Mouse (Mus musculus) ES-Bruce4 (cell line): ENCODE results near the gene Pfdn6. TPM values are rescaled to one million over a fixed set of nuclear protein-coding genes. Genes with fewer than 3 reads are reported as not detected.

Experiments used
- H3K27ac ChIP-seq: 2 replicates; pipeline ENCODE4 v1.5.1; 2012; ENCODE audit warnings: low read length, inconsistent platforms; ENCODE audit not compliant: insufficient read depth
- H3K27me3 ChIP-seq: 2 replicates; pipeline ENCODE4 v1.6.1; 2012; ENCODE audit warnings: mild to moderate bottlenecking, low read length, inconsistent platforms; ENCODE audit not compliant: control insufficient read depth, poor library complexity, insufficient read depth, severe bottlenecking
- H3K36me3 ChIP-seq: 2 replicates; pipeline ENCODE4 v1.6.1; 2012; ENCODE audit warnings: inconsistent platforms, mild to moderate bottlenecking, low read length, moderate library complexity; ENCODE audit not compliant: control insufficient read depth, poor library complexity, insufficient read depth, severe bottlenecking
- H3K4me1 ChIP-seq: one replicate; pipeline ENCODE4 v1.8.1; 2011; ENCODE audit warnings: low read length; ENCODE audit not compliant: control insufficient read depth, insufficient read depth
- H3K4me3 ChIP-seq: 2 replicates; pipeline ENCODE4 v1.5.1; 2011; ENCODE audit warnings: low read depth, mild to moderate bottlenecking, low read length
- H3K9ac ChIP-seq: 2 replicates; pipeline ENCODE4 v1.6.1; 2012; ENCODE audit warnings: low read depth, mild to moderate bottlenecking, inconsistent platforms; ENCODE audit not compliant: poor library complexity, severe bottlenecking
- H3K9me3 ChIP-seq: replicated peaks from 2 replicates; pipeline ENCODE4 v1.6.1; 2012; ENCODE audit warnings: mild to moderate bottlenecking, low read length, inconsistent platforms; ENCODE audit not compliant: control insufficient read depth, poor library complexity, insufficient read depth, severe bottlenecking
- CTCF ChIP-seq: IDR thresholded peaks from one replicate; pipeline ENCODE4 v1.8.1; 2011; ENCODE audit warnings: low read depth, low read length
- EP300 ChIP-seq: IDR thresholded peaks from 2 replicates; pipeline ENCODE4 v1.6.1; 2011; ENCODE audit warnings: low read depth, low read length; ENCODE audit not compliant: insufficient read depth
- POLR2A ChIP-seq: IDR thresholded peaks from one replicate; pipeline ENCODE4 v1.8.1; 2011; ENCODE audit warnings: low read length; ENCODE audit not compliant: insufficient read depth
- polyA plus RNA-seq: library from polyadenylated mRNA; stranded (reverse); fragments of >200 nt; gene quantifications from 2 replicates; pipeline ENCODE4 v1.2.4, GENCODE M21; 2011; ENCODE audit warnings: low read depth; ENCODE audit not compliant: missing spikeins, insufficient read depth, insufficient read length

Gene Pfdn6
- polyA plus RNA-seq, 1 experiment, result 146 TPM

GRCm38 (mm10) chr17:33968489-33968888 lies 28.3 kb upstream of the Pfdn6 start:
- Histone ChIP-seq H3K27ac (no peak overlapping the region), H3K9ac (no peak overlapping the region), H3K36me3 (no peaks in the 10 kb centered on the region), H3K4me1 (no peaks in the 10 kb centered on the region), H3K4me3 (no peak overlapping the region), H3K9me3 (no peaks in the 10 kb centered on the region; the same call in 1 of the 2 replicates), H3K27me3 (no peaks in the 10 kb centered on the region)
- TF ChIP-seq CTCF, result peak; percentile 93
- TF ChIP-seq POLR2A, result no peak

DNA sequence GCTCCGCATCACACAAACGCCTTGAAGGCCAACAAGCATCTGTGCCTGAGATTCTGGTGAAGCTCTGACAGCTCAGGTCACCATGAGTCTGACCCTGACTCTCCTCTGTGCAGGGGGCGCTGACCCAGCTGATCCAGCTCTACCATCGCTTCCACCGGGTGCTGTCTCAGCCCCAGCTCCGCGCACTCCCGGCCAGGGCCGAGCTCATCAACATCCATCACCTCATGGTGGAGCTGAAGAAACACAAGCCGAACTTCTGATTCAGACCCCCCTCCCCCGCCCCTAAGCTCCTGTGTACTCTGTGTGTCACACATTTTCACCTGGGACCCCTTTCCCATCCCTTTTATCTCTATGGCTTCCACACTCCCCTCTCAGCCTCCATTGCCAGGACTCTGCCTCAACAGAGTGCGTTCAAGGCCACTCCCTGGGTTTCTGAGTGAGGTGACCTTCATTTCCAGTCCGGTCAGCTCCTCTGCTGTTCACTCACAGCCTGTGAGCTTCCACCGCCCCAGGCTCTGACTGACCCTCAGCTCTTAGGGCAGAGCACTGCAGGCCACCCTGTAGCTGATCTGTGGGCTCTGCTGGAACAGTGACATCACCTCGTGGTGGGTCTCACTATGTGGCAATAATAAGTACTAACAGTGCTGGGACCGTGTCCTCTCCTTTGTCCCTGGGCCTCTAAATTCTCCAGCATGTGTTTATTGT lies 25.9 kb upstream of the Pfdn6 start:
- TF ChIP-seq EP300 (no peak), CTCF (no peak), POLR2A (no peak)
- no peaks in the 10 kb centered on the region for H3K36me3 ChIP-seq
- H3K27ac ChIP-seq, result no peak overlapping the region

DNA sequence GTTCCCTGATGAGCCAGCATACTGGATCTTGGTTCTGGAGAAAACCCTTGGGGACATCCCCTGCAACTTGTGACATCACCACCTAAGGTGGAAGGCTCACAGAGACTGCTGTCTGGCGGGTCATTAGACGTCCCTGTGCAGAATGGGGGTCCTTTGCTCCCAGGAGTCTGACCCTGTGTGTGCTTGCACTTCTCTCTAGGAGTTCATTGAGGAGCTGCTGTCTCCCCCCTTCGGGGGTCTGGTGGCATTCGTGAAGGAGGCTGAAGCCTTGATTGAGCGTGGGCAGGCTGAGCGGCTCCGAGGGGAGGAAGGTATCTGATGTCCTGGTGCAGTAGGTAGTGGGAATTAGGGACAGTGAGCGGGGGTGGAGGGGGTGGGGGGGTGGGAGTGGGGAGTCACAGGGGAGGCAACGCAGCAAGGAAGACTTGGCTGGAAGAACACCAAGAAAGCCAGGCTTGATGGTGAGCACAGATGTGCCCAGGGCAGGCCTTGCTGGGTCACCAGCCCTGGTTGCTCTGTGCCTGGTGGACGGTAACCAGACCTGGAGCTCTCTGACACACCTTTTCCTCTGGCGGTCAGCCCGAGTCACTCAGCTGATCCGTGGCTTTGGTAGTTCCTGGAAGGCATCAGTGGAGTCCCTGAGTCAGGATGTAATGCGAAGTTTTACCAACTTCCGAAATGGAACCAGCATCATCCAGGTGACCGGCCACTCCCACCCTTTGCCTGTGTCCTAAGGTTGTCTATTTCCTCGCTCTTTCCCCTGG lies 25.1 kb upstream of the Pfdn6 start:
- no peak overlapping the region for H3K4me3 ChIP-seq
- no peak overlapping the region for H3K9ac ChIP-seq
- H3K4me1 ChIP-seq, result no peaks in the 10 kb centered on the region
- H3K9me3 ChIP-seq, result no peaks in the 10 kb centered on the region
- H3K27ac ChIP-seq, result no peak overlapping the region
- H3K36me3 ChIP-seq, result no peaks in the 10 kb centered on the region
- no peak for TF ChIP-seq CTCF
- no peak for TF ChIP-seq POLR2A
- no peak for TF ChIP-seq EP300
- no peaks in the 10 kb centered on the region for H3K27me3 ChIP-seq

More for the DNA sequence above, 25.9 kb upstream of the Pfdn6 start:
- Histone ChIP-seq H3K27me3 (no peaks in the 10 kb centered on the region), H3K4me1 (no peaks in the 10 kb centered on the region), H3K9me3 (no peaks in the 10 kb centered on the region; the same call in 1 of the 2 replicates), H3K4me3 (no peak overlapping the region), H3K9ac (no peak overlapping the region)

DNA sequence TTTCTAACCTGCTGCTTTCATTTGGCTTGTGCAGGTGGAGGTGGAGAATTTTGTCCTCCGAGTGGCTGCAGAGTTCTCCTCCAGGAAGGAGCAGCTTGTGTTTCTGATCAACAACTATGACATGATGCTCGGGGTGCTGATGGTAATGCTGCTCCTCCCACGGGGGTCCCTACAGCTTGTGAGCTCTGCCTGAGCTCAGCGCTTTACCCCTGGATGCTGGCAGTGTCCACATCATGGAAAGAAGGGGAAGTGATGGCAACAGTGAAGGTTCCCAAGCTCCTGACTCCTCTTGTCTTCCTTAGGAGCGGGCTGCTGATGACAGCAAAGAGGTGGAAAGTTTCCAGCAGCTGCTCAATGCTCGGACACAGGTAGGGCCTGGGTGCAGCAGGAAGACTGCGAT lies 22.7 kb upstream of the Pfdn6 start:
- H3K27ac ChIP-seq, result no peak overlapping the region
- no peak for TF ChIP-seq POLR2A
- no peak for TF ChIP-seq CTCF
- TF ChIP-seq EP300, result no peak
- no peak overlapping the region for H3K9ac ChIP-seq
- H3K4me1 ChIP-seq, result no peaks in the 10 kb centered on the region
- H3K4me3 ChIP-seq, result no peak overlapping the region
- no peaks in the 10 kb centered on the region for H3K9me3 ChIP-seq
- H3K36me3 ChIP-seq, result no peaks in the 10 kb centered on the region
- H3K27me3 ChIP-seq, result no peaks in the 10 kb centered on the region

GRCm38 (mm10) chr17:33959948-33960347 lies 19.8 kb upstream of the Pfdn6 start:
- H3K4me1 ChIP-seq, result no peaks in the 10 kb centered on the region
- no peak overlapping the region for H3K27ac ChIP-seq
- no peaks in the 10 kb centered on the region for H3K9me3 ChIP-seq
- no peaks in the 10 kb centered on the region for H3K27me3 ChIP-seq
- H3K4me3 ChIP-seq, result no peak overlapping the region
- no peak overlapping the region for H3K9ac ChIP-seq
- no peak for TF ChIP-seq POLR2A
- no peak for TF ChIP-seq CTCF
- no peak for TF ChIP-seq EP300
- H3K36me3 ChIP-seq, result peaks cover 2% of the 10 kb centered on the region

DNA sequence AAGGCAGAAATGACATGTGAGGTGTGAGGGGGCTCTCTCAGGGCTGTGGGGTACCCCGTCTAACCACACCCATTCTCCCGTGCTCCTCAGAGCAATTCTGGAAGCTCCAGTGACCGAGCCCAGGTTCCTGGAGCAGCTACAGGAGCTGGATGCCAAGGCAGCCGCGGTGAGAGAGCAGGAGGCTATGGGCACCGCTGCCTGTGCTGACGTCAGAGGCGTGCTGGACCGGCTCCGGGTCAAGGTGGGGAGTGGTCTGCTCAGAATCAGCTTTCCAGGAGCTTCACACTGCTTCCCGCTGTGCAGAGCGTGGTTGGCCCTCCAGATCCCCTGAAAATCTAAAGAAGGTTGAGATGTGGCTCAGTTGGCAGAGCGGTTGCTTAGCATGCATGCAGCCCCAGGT lies 19.0 kb upstream of the Pfdn6 start:
- H3K4me1 ChIP-seq, result no peaks in the 10 kb centered on the region
- no peaks in the 10 kb centered on the region for H3K9me3 ChIP-seq
- no peak overlapping the region for H3K9ac ChIP-seq
- peaks cover 11% of the 10 kb centered on the region for H3K36me3 ChIP-seq
- H3K27ac ChIP-seq, result no peak overlapping the region
- H3K27me3 ChIP-seq, result no peaks in the 10 kb centered on the region
- H3K4me3 ChIP-seq, result no peak overlapping the region
- TF ChIP-seq CTCF (no peak), EP300 (no peak), POLR2A (no peak)
